Mouse (Mus musculus) lung, embryonic 16.5 days (tissue): Measurements from ENCODE around the gene Them5. TPM values are rescaled to one million over a fixed set of nuclear protein-coding genes. Genes with fewer than 3 reads are reported as not detected.

Experiments
- ATAC-seq: fragments of 200-750 bp; cut with Nextera tagmentation; 2 replicates; pipeline ENCODE4 v1.8.0; 2017; ENCODE audit warnings: low read depth, mild to moderate bottlenecking, moderate library complexity
- H3K27ac ChIP-seq: fragments of 300-500 bp; sonication (generic); 2 replicates; pipeline ENCODE4 v1.5.1; 2014; ENCODE audit warnings: mild to moderate bottlenecking, control low read depth, low read length
- H3K27me3 ChIP-seq: fragments of 300-500 bp; sonication (generic); 2 replicates; pipeline ENCODE4 v1.6.1; 2014; ENCODE audit warnings: low read depth, low read length, mixed read lengths; ENCODE audit not compliant: control insufficient read depth, insufficient read depth
- H3K36me3 ChIP-seq: fragments of 300-500 bp; sonication (generic); 2 replicates; pipeline ENCODE4 v1.6.1; 2014; ENCODE audit warnings: low read length; ENCODE audit not compliant: control insufficient read depth, insufficient read depth
- H3K4me1 ChIP-seq: fragments of 300-500 bp; sonication (generic); replicated peaks from 2 replicates; pipeline ENCODE4 v1.6.1; 2014; ENCODE audit warnings: low read length, mixed read lengths; ENCODE audit not compliant: control insufficient read depth, insufficient read depth
- H3K4me2 ChIP-seq: fragments of 300-500 bp; sonication (generic); 2 replicates; pipeline ENCODE4 v1.6.1; 2014; ENCODE audit warnings: low read depth, low read length, control low read depth
- H3K4me3 ChIP-seq: fragments of 300-500 bp; sonication (generic); 2 replicates; pipeline ENCODE4 v1.5.1; 2014; ENCODE audit warnings: mild to moderate bottlenecking, low read length, control low read depth
- H3K9ac ChIP-seq: fragments of 300-500 bp; sonication (generic); 2 replicates; pipeline ENCODE4 v1.6.1; 2014; ENCODE audit warnings: low read length, control low read depth
- H3K9me3 ChIP-seq: fragments of 300-500 bp; sonication (generic); 2 replicates; pipeline ENCODE4 v1.6.1; 2016; ENCODE audit warnings: low read length; ENCODE audit not compliant: control insufficient read depth
- WGBS: fragments of 180-500 bp; shearing (Covaris S2); extraction: QIAGEN DNeasy Blood & Tissue Kit; methylation state at CpG from one replicate; pipeline ENCODE4 v1.1.7; 2014; 5-methylcytosine and 5-hydroxymethylcytosine counted together
- polyA plus RNA-seq: library from polyadenylated mRNA; unstranded; fragments of >200 nt; fragmentation: Nextera tagmentation; extraction: Ambion mirVana; gene quantifications from 2 replicates; pipeline ENCODE4 v1.2.1, GENCODE M21; 2015

Gene Them5
- polyA plus RNA-seq, 1 experiment from 2014 or later = 0.40 TPM

DNA sequence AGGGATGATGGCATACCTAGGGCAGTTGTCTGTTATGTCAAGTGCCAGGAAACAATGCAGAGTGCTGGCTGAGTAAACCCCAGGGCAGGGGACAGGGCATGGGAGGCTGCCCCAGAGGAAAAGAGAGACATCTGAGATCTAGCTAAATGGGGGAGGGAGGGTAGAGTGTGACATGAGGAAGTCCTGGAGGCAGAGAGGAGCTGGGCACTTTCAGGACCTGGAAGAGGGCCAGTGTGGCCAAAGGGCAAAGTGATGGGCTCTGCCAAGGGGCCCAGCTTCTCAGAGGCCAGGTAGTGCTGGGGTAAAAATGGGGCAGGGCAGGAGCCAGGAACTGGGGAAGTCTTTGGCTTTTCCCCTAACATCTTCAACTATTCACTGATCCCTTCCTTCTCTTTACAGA lies 32.7 kb downstream of the Them5 start:
- H3K9me3 ChIP-seq = no peaks in the 10 kb centered on the region
- no peak overlapping the region for H3K4me3 ChIP-seq

DNA sequence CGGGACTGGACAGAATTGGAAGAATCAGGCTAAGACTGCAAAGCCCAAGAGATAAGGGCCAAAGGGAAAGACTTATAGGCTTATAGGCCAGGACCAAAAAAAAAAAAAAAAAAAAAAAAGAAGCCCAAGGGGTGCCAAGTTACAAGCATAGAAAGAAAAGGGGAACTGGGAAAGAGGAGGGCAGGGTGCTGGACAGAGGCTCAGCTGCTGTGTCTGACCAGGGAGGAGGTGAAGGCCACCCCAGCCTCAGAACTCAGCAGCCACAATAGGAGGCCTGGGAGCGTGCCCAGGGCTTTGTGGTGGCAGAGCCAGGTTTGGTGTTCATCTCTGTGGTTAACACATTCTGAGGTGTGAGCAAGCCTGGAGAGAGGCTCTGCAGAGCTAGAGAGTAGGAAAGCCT lies 33.2 kb downstream of the Them5 start:
- no peaks in the 10 kb centered on the region for H3K27me3 ChIP-seq
- no peak overlapping the region for H3K4me3 ChIP-seq
- no peak overlapping the region for H3K4me2 ChIP-seq
- no peaks in the 10 kb centered on the region for H3K36me3 ChIP-seq
- no peaks in the 10 kb centered on the region for H3K9me3 ChIP-seq
- H3K9ac ChIP-seq = no peak overlapping the region
- peaks cover 17% of the 10 kb centered on the region; the same call in 1 of the 2 replicates for H3K4me1 ChIP-seq
- H3K27ac ChIP-seq = no peak overlapping the region
- no peak for ATAC-seq
- WGBS = 77% methylated on average over 2 of the region's 2 CpGs

More for the DNA sequence above, 32.7 kb downstream of the Them5 start:
- Histone ChIP-seq H3K27ac (no peak overlapping the region), H3K4me2 (no peak overlapping the region), H3K36me3 (no peaks in the 10 kb centered on the region), H3K9ac (no peak overlapping the region), H3K4me1 (peaks cover 17% of the 10 kb centered on the region; the same call in 1 of the 2 replicates), H3K27me3 (no peaks in the 10 kb centered on the region)
- no peak for ATAC-seq

DNA sequence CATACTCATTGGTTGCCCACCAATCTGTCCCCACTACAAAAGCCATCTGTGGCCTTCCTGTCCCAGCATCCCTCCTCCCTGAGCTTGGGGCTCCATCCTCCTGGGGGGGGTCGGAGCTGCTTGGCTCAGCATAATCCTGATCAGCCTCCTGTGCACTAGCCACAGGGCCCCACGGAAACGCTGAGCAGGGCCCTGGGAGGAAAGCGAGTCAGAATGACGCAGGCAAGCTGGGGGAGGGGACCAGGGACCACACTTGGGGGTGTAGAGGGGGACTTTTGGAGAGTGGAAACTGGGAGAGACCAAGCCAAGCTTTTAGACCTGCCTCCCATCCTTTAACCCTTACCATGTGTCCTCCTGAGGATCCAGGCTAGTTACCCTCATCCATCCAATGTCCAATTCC lies 34.0 kb downstream of the Them5 start:
- H3K4me2 ChIP-seq = no peak overlapping the region
- 54% methylated on average over 5 of the region's 5 CpGs for WGBS
- peaks cover 17% of the 10 kb centered on the region; the same call in 1 of the 2 replicates for H3K4me1 ChIP-seq
- H3K9me3 ChIP-seq = no peaks in the 10 kb centered on the region
- ATAC-seq = no peak
- H3K36me3 ChIP-seq = no peaks in the 10 kb centered on the region
- H3K9ac ChIP-seq = no peak overlapping the region
- H3K27me3 ChIP-seq = no peaks in the 10 kb centered on the region
- H3K27ac ChIP-seq = no peak overlapping the region
- H3K4me3 ChIP-seq = no peak overlapping the region

DNA sequence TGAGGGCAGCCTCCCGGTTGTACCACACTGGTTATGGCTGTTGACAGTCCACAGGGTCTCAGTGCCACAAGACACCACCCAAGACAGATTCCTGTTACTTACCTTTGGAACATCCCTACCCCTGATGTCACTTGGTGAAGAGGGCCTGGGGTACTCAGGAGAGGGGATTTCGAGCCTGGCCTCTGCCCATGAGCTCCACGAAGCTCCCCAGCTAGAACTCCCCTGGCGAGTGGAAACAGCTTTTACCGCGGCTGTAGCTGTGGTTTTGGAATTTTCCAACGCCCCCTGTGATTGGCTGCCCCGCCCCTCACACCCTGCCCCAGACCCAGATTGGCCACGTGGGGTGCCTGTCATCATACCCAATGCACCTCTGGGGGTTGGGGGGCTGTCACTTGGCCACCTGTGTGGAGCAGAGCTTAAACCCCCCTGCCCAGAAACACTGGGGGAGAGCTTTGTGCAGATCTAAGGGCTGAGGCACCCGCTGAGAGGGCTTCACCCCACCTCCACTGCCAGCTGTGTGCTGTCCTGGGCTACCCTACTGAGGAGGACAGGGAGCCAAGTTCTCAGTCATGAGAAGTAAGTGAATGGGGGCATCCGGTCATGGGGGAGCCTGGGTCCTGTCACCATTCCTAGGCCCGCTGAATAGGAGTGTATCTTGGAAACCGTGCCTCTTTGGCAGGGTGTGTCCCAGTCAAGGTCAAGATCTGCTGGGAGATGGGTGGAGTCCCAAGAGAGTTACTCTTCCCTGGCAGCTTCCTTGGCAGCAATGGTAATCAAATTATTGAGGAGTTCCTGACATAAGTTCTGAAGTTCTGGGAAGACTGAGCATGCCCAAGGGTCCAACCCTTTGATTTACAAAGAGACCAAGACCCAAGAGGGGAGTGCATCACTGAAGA lies 35.4 kb downstream of the Them5 start:
- Histone ChIP-seq H3K4me3 (no peak overlapping the region), H3K9ac (no peak overlapping the region), H3K4me1 (peaks cover 11% of the 10 kb centered on the region; the same call in 1 of the 2 replicates), H3K36me3 (no peaks in the 10 kb centered on the region), H3K4me2 (no peak overlapping the region), H3K27me3 (no peaks in the 10 kb centered on the region), H3K9me3 (no peaks in the 10 kb centered on the region), H3K27ac (no peak overlapping the region)
- ATAC-seq = no peak
- 16% methylated on average over 13 of the region's 13 CpGs for WGBS

- ATAC-seq = no peak
- H3K27ac ChIP-seq = no peak overlapping the region
- WGBS = 20% methylated on average over 9 of the region's 9 CpGs
- H3K9me3 ChIP-seq = no peaks in the 10 kb centered on the region
- H3K9ac ChIP-seq = no peak overlapping the region
- H3K4me1 ChIP-seq = no peaks in the 10 kb centered on the region
- no peak overlapping the region for H3K4me3 ChIP-seq
- no peak overlapping the region for H3K4me2 ChIP-seq
- no peaks in the 10 kb centered on the region for H3K36me3 ChIP-seq
- no peaks in the 10 kb centered on the region for H3K27me3 ChIP-seq
Observed at GRCm38 (mm10) chr3:94379831-94380510, 38.1 kb downstream of the Them5 start.

GRCm38 (mm10) chr3:94382308-94382707 lies 40.4 kb downstream of the Them5 start:
- Histone ChIP-seq H3K27me3 (no peaks in the 10 kb centered on the region), H3K4me3 (no peak overlapping the region), H3K9me3 (no peaks in the 10 kb centered on the region), H3K36me3 (no peaks in the 10 kb centered on the region), H3K4me1 (no peaks in the 10 kb centered on the region), H3K9ac (no peak overlapping the region), H3K4me2 (no peak overlapping the region), H3K27ac (no peak overlapping the region)
- WGBS = 60% methylated on average over 5 of the region's 5 CpGs
- ATAC-seq = no peak

- H3K9ac ChIP-seq = no peak overlapping the region
- H3K36me3 ChIP-seq = no peaks in the 10 kb centered on the region
- no peak overlapping the region for H3K4me2 ChIP-seq
- WGBS = 57% methylated on average over 3 of the region's 3 CpGs
- no peaks in the 10 kb centered on the region for H3K27me3 ChIP-seq
- H3K9me3 ChIP-seq = no peaks in the 10 kb centered on the region
- no peak for ATAC-seq
- no peak overlapping the region for H3K27ac ChIP-seq
- no peak overlapping the region for H3K4me3 ChIP-seq
- H3K4me1 ChIP-seq = no peaks in the 10 kb centered on the region
Observed at GRCm38 (mm10) chr3:94383476-94383875, 41.6 kb downstream of the Them5 start.

DNA sequence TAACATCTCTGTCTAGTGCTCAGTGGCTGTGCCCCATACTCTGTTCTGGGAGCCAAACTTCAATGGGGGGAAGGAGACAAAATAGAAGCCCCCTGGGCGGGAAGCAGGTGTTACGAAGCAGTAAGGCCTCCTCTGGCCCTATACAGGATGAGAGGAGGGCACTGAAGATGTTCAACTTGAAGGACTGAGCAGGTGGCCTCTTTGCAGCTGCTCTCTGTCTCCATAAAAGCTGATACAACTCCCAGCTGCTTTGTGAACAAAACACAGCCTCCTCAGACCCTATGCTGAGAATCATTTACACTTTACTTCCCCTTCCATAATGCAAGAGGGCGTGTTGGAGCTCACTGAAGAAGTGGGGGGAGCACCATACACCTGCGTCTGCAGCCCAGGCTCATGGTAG lies 44.8 kb downstream of the Them5 start:
- H3K9me3 ChIP-seq = no peaks in the 10 kb centered on the region
- H3K4me1 ChIP-seq = no peaks in the 10 kb centered on the region
- H3K9ac ChIP-seq = no peak overlapping the region
- ATAC-seq = no peak
- no peak overlapping the region for H3K27ac ChIP-seq
- no peaks in the 10 kb centered on the region for H3K36me3 ChIP-seq
- 44% methylated on average over 4 of the region's 4 CpGs for WGBS
- no peak overlapping the region for H3K4me2 ChIP-seq
- no peak overlapping the region for H3K4me3 ChIP-seq
- no peaks in the 10 kb centered on the region for H3K27me3 ChIP-seq

DNA sequence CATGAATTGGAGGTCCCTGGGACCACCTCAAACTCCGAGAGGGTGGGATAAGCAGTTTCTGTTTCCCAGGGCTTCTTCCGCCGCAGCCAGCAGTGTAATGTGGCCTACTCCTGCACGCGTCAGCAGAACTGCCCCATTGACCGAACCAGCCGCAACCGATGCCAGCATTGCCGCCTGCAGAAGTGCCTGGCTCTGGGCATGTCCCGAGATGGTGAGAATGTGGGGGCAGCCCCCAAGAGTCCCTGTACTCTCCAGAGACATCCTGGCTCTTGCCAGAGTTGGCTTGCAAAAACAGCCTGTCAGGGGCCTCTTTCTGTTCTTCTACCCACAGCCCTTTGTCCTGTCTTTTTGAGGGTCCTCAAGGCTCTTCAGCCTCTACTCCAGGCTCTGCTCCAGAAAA lies 45.5 kb downstream of the Them5 start:
- Histone ChIP-seq H3K36me3 (no peaks in the 10 kb centered on the region), H3K9ac (no peak overlapping the region), H3K4me2 (no peak overlapping the region), H3K4me3 (no peak overlapping the region), H3K4me1 (no peaks in the 10 kb centered on the region), H3K27me3 (no peaks in the 10 kb centered on the region), H3K27ac (no peak overlapping the region), H3K9me3 (no peaks in the 10 kb centered on the region)
- 88% methylated on average over 10 of the region's 10 CpGs for WGBS
- no peak for ATAC-seq
